34 mouse cellular contexts compared by ENCODE assay signal in the genomic region with DNA sequence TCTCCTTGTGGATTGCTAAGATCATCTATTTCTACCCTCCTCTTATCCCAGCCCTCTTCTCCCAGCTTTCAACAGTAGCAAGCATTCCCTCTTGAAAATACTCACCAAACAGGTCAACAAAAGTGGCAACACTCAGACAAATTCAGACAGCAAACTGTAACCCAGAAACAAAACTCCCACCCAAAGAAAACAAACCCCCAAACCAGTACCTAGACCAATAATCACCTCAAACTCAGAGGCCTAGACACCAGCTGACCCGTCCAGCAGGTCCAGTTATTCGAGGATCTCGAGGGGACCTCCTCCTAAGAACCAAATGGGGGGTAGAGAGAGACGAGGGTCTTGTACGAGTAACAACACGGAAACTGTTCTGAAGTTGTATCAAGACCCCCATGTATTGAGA. TPM values are rescaled to one million over a fixed set of nuclear protein-coding genes. Genes with fewer than 3 reads are reported as not detected.
"Had no signal": no experiment of that assay in that cellular context is flagged by ENCODE, and none has a peak within 500 bp of the region (broad histone marks: within the 10 kb centered on the region; RNA-seq: fewer than 3 reads in every experiment).

No protein-coding gene starts in this region.

- H3K36me3 ChIP-seq: heart, embryonic 13.5 days; heart, embryonic 15.5 days; hindbrain, embryonic 13.5 days; hindbrain, embryonic 15.5 days; limb, embryonic 10.5 days; limb, embryonic 12.5 days; liver, embryonic 13.5 days had no signal

- H3K27me3 ChIP-seq: heart, embryonic 13.5 days; heart, embryonic 15.5 days; hindbrain, embryonic 13.5 days; hindbrain, embryonic 15.5 days; limb, embryonic 12.5 days; liver, embryonic 13.5 days had no signal

- H3K4me1 ChIP-seq: heart, embryonic 13.5 days; heart, embryonic 15.5 days; hindbrain, embryonic 13.5 days; hindbrain, embryonic 15.5 days; limb, embryonic 10.5 days; limb, embryonic 12.5 days; liver, embryonic 13.5 days had no signal

- H3K9me3 ChIP-seq: heart, embryonic 15.5 days; hindbrain, embryonic 13.5 days; hindbrain, embryonic 15.5 days; liver, embryonic 13.5 days had no signal

- H3K27ac ChIP-seq: gastrocnemius, adult 2 months; heart, embryonic 13.5 days; heart, embryonic 15.5 days; hindbrain, embryonic 13.5 days; hindbrain, embryonic 15.5 days; hindbrain, postnatal 0 days; layer of hippocampus, adult 2 months; left cerebral cortex, adult 2 months; limb, embryonic 10.5 days; limb, embryonic 12.5 days; liver, embryonic 13.5 days had no signal

- H3K9ac ChIP-seq: heart, embryonic 13.5 days; heart, embryonic 15.5 days; hindbrain, embryonic 13.5 days; hindbrain, embryonic 15.5 days; limb, embryonic 12.5 days; liver, embryonic 13.5 days had no signal

- H3K4me3 ChIP-seq: gastrocnemius, adult 2 months; heart, embryonic 13.5 days; heart, embryonic 15.5 days; hindbrain, embryonic 13.5 days; hindbrain, embryonic 15.5 days; layer of hippocampus, adult 2 months; left cerebral cortex, adult 2 months; limb, embryonic 10.5 days; limb, embryonic 12.5 days; liver, embryonic 13.5 days had no signal

- ATAC-seq: hindbrain, postnatal 0 days; intestine, embryonic 16.5 days had no signal

- DNase-seq: gastrocnemius, adult 2 months; gastrocnemius, postnatal 14 days; gastrocnemius, postnatal 36 days; heart, adult 18-20 months; heart, postnatal 14 days; heart, postnatal 36 days; kidney, adult 11 months; kidney, adult 2 months; kidney, postnatal 10 days; kidney, postnatal 25 days; kidney, postnatal 4 days; liver; liver, embryonic 13.5 days had no signal

RNA-seq across cellular contexts. Expression of a gene that starts 20.2 kb away (rescaled TPM):
- total RNA-seq: gastrocnemius, adult 2 months; gastrocnemius, postnatal 14 days; gastrocnemius, postnatal 36 days; heart, adult 18-20 months; heart, postnatal 14 days; heart, postnatal 36 days; hematopoietic stem cell, adult 5-6 weeks; hindbrain, postnatal 0 days; left cerebral cortex, postnatal 14 days had no signal
- polyA plus RNA-seq: heart, embryonic 11.5 days; heart, embryonic 13.5 days; heart, embryonic 15.5 days; heart, postnatal 0 days; hindbrain, embryonic 11.5 days; hindbrain, embryonic 13.5 days; intestine, embryonic 14.5 days; intestine, embryonic 16.5 days; kidney, embryonic 14.5 days; kidney, embryonic 16.5 days; limb, embryonic 14.5 days; liver, embryonic 11.5 days; liver, embryonic 13.5 days had no signal

RNA-seq across cellular contexts. Expression of a gene that starts 33.4 kb away (rescaled TPM):
- total RNA-seq: gastrocnemius, adult 2 months; gastrocnemius, postnatal 14 days; gastrocnemius, postnatal 36 days; heart, adult 18-20 months; heart, postnatal 14 days; heart, postnatal 36 days; hematopoietic stem cell, adult 5-6 weeks; hindbrain, postnatal 0 days had no signal
- polyA plus RNA-seq: gonadal fat pad, adult 2 months; heart, embryonic 11.5 days; heart, embryonic 13.5 days; heart, embryonic 15.5 days; heart, postnatal 0 days; hindbrain, embryonic 11.5 days; intestine, embryonic 16.5 days; kidney, adult 2 months; kidney, embryonic 14.5 days; kidney, embryonic 16.5 days; limb, embryonic 10.5 days; limb, embryonic 12.5 days; limb, embryonic 14.5 days; liver, embryonic 11.5 days; liver, embryonic 13.5 days had no signal
